Comparison of ENCODE assay signal across 8 mouse cellular contexts in genomic region chr19:37434263-37434951, GRCm38 (mm10). TPM values are rescaled to one million over a fixed set of nuclear protein-coding genes. Genes with fewer than 3 reads are reported as not detected.
A peak's percentile ranks its signal among the peaks of the same experiment; 100 is the strongest.
DNase-seq lines count a peak whose midpoint lies in the region; ATAC-seq and TF ChIP-seq lines count a peak whose summit lies in the region.

Hhex (plus strand) TSS chr19:37434810.

- no peaks in the 10 kb centered on the region for H3K36me3 ChIP-seq in forebrain, embryonic 10.5 days (replicated peaks)
- no peaks in the 10 kb centered on the region for H3K36me3 ChIP-seq in lung, embryonic 15.5 days
- H3K36me3 ChIP-seq in neural tube, embryonic 15.5 days = no peaks in the 10 kb centered on the region
- H3K36me3 ChIP-seq in testis, adult 2 months (ENCODE audit: control insufficient read depth, insufficient read depth, low read length) = no peaks in the 10 kb centered on the region

- no peak for TF ChIP-seq CTCF in testis, adult 2 months (IDR thresholded peaks at IDR 0.05; ENCODE audit: control insufficient read depth, insufficient read depth, insufficient replicate concordance, low read depth, low read length)

- H3K4me2 ChIP-seq in lung, embryonic 15.5 days = peak within 1 kb of the TSS; percentile 84
- peak within 1 kb of the TSS; percentile 57 for H3K4me2 ChIP-seq in neural tube, embryonic 15.5 days

- ATAC-seq in lung, embryonic 15.5 days (ENCODE audit: borderline replicate concordance, extremely low read depth, low FRiP score, low TSS enrichment) = peak; percentile 86
- peak; percentile 56 for ATAC-seq in neural tube, embryonic 15.5 days (ENCODE audit: low FRiP score)

- peaks cover 19% of the 10 kb centered on the region for H3K4me1 ChIP-seq in forebrain, embryonic 10.5 days
- peaks cover 19% of the 10 kb centered on the region for H3K4me1 ChIP-seq in lung, embryonic 15.5 days
- peaks cover 15% of the 10 kb centered on the region for H3K4me1 ChIP-seq in neural tube, embryonic 15.5 days
- peaks cover 9% of the 10 kb centered on the region for H3K4me1 ChIP-seq in testis, adult 2 months (ENCODE audit: control insufficient read depth, insufficient read depth, low read length)

- peaks cover 96% of the 10 kb centered on the region for H3K27me3 ChIP-seq in forebrain, embryonic 10.5 days (ENCODE audit: poor library complexity, severe bottlenecking)
- peaks cover 83% of the 10 kb centered on the region for H3K27me3 ChIP-seq in lung, embryonic 15.5 days
- peaks cover 89% of the 10 kb centered on the region for H3K27me3 ChIP-seq in neural tube, embryonic 15.5 days (replicated peaks)
- peaks cover 3% of the 10 kb centered on the region; the same call in 1 of the 2 replicates for H3K27me3 ChIP-seq in testis, adult 2 months (ENCODE audit: control insufficient read depth, insufficient read depth, low read length)

- peak within 1 kb of the TSS; percentile 61 for H3K9ac ChIP-seq in lung, embryonic 15.5 days
- 0 out of 2 replicates have a peak within 1 kb of the TSS, but pooled peaks have one; percentile 26 for H3K9ac ChIP-seq in neural tube, embryonic 15.5 days (replicated peaks)

- H3K4me3 ChIP-seq in forebrain, embryonic 10.5 days = peak within 1 kb of the TSS; percentile 52
- H3K4me3 ChIP-seq in lung, embryonic 15.5 days = peak within 1 kb of the TSS; percentile 62
- H3K4me3 ChIP-seq in neural tube, embryonic 15.5 days (replicated peaks) = peak within 1 kb of the TSS; percentile 40
- peak within 1 kb of the TSS; percentile 82 for H3K4me3 ChIP-seq in testis, adult 2 months (ENCODE audit: control insufficient read depth, low read depth, low read length)

- peak within 1 kb of the TSS; percentile 72 for H3K27ac ChIP-seq in forebrain, embryonic 10.5 days
- H3K27ac ChIP-seq in lung, embryonic 15.5 days = peak within 1 kb of the TSS; percentile 92
- peak within 1 kb of the TSS; percentile 67 for H3K27ac ChIP-seq in neural tube, embryonic 15.5 days (replicated peaks)
- 0 out of 2 replicates have a peak within 1 kb of the TSS, but pooled peaks have one; percentile 19 for H3K27ac ChIP-seq in testis, adult 2 months (ENCODE audit: control insufficient read depth, insufficient read depth, low read depth, low read length)

- 1% methylated on average over 78 of the region's 79 CpGs for WGBS in forebrain, embryonic 10.5 days
- under 1% methylated on average over 78 of the region's 79 CpGs for WGBS in lung, embryonic 15.5 days
- WGBS in neural tube, embryonic 15.5 days = under 1% methylated on average over 64 of the region's 79 CpGs

- H3K9me3 ChIP-seq in forebrain, embryonic 10.5 days = no peaks in the 10 kb centered on the region; the same call in 1 of the 2 replicates
- no peaks in the 10 kb centered on the region for H3K9me3 ChIP-seq in lung, embryonic 15.5 days
- H3K9me3 ChIP-seq in neural tube, embryonic 15.5 days (replicated peaks) = no peaks in the 10 kb centered on the region

- 0 out of 2 replicates have a peak, but pooled peaks have one; percentile 22 for TF ChIP-seq POLR2A in testis, adult 2 months (IDR thresholded peaks at IDR 0.05; ENCODE audit: control insufficient read depth, low read depth, low read length)

- DNase-seq in left cerebral cortex, adult 18-20 months (ENCODE audit: low spot score in 2 of 2) = peak; percentile 36 to 38
- DNase-seq in left cerebral cortex, adult 11 months (ENCODE audit: low spot score) = no peak
- DNase-seq in forebrain, embryonic 10.5 days (ENCODE audit: extremely low spot score, low spot score) = peak; percentile 50
- DNase-seq in heart, postnatal 10 days = peak; percentile 82 to 84
- peak; percentile 77 to 92 for DNase-seq in kidney, postnatal 25 days

- intact Hi-C loops in heart, postnatal 10 days (cut with DNase I) = loop anchor here (5.0 kb wide), 1 partner anchor 128 kb away; no protein-coding TSS in a partner anchor

RNA-seq across cellular contexts. Expression of gene Hhex, which starts in this region (rescaled TPM):
- 1 to 10 TPM; 1.7 to 2.0 TPM for total RNA-seq in left cerebral cortex, adult 18-20 months (2021)
- 4.2 and 6.3 TPM in 2 replicates for polyA plus RNA-seq in forebrain, embryonic 10.5 days (2016; fragmentation: Nextera tagmentation; extraction: Ambion mirVana)
- total RNA-seq in heart, postnatal 10 days (2021) = 1 to 10 TPM; 6.9 to 9.6 TPM
- polyA plus RNA-seq in lung, embryonic 15.5 days (2015; fragmentation: Nextera tagmentation; extraction: Ambion mirVana) = 32.8 and 38.0 TPM in 2 replicates
- polyA plus RNA-seq in neural tube, embryonic 15.5 days (2015; fragmentation: Nextera tagmentation; extraction: Ambion mirVana) = 6.1 and 7.2 TPM in 2 replicates
- 0.89 and 0.93 TPM in 2 replicates for polyA plus RNA-seq in testis, adult 2 months (2012; rRNA removed)

Comparison
In these comparisons a context has a peak if more than half of its experiments do, and no peak if none do; other contexts are left out.
1. H3K27ac ChIP-seq: peak in every context shown above with its lines; median percentile 92 in lung, embryonic 15.5 days; 72 in forebrain, embryonic 10.5 days; 67 in neural tube, embryonic 15.5 days; 19 in testis, adult 2 months.